Mouse (Mus musculus) bone marrow macrophage, adult 2 months (primary cell): ENCODE measurements around the gene Astn1. TPM values are rescaled to one million over a fixed set of nuclear protein-coding genes. Genes with fewer than 3 reads are reported as not detected.

ENCODE experiments used
- H3K27ac ChIP-seq: 2 replicates; pipeline ENCODE4 v1.5.1; 2012; ENCODE audit warnings: low read depth, low read length; ENCODE audit not compliant: insufficient read depth
- H3K4me1 ChIP-seq: 2 replicates; pipeline ENCODE4 v1.6.1; 2012; ENCODE audit warnings: low read length; ENCODE audit not compliant: control insufficient read depth, insufficient read depth
- H3K4me3 ChIP-seq: 2 replicates; pipeline ENCODE4 v1.5.1; 2012; ENCODE audit warnings: mild to moderate bottlenecking, low read length, moderate library complexity; ENCODE audit not compliant: insufficient read depth
- CTCF ChIP-seq: IDR thresholded peaks from 2 replicates; pipeline ENCODE4 v1.5.1; 2012; ENCODE audit warnings: low read depth, mild to moderate bottlenecking, low read length, moderate library complexity
- POLR2A ChIP-seq: IDR thresholded peaks from 2 replicates; pipeline ENCODE4 v1.6.1; 2012; ENCODE audit warnings: mild to moderate bottlenecking, low read depth, low read length, borderline replicate concordance
- polyA plus RNA-seq: library from polyadenylated mRNA; stranded (reverse); fragments of >200 nt; gene quantifications from 2 replicates; pipeline ENCODE4 v1.2.4, GENCODE M21; 2012; ENCODE audit not compliant: missing spikeins, insufficient read depth, insufficient read length

Gene Astn1
- not detected in 2 replicates for polyA plus RNA-seq

GRCm38 (mm10) chr1:158361964-158362291 is at the start of gene Astn1:
Gene Astn1, plus strand, starts transcription at chr1:158362273.
- Histone ChIP-seq H3K4me3 (no peak within 1 kb of the TSS), H3K4me1 (no peaks in the 10 kb centered on the region), H3K27ac (no peak within 1 kb of the TSS)
- TF ChIP-seq CTCF: no peak
- no peak for TF ChIP-seq POLR2A

- Histone ChIP-seq H3K27ac (no peak overlapping the region), H3K4me1 (no peaks in the 10 kb centered on the region), H3K4me3 (no peak overlapping the region)
- TF ChIP-seq POLR2A: no peak
- no peak for TF ChIP-seq CTCF
These were observed 38.7 kb upstream of the Astn1 start for GRCm38 (mm10) chr1:158323325-158323724.

GRCm38 (mm10) chr1:158328126-158328525 is 33.9 kb upstream of the Astn1 start:
- no peak overlapping the region for H3K4me3 ChIP-seq
- TF ChIP-seq CTCF (no peak), POLR2A (no peak)
- H3K27ac ChIP-seq: no peak overlapping the region
- no peaks in the 10 kb centered on the region for H3K4me1 ChIP-seq

GRCm38 (mm10) chr1:158328839-158329238 is 33.2 kb upstream of the Astn1 start:
- TF ChIP-seq CTCF (no peak), POLR2A (no peak)
- H3K4me3 ChIP-seq: no peak overlapping the region
- no peaks in the 10 kb centered on the region for H3K4me1 ChIP-seq
- no peak overlapping the region for H3K27ac ChIP-seq

GRCm38 (mm10) chr1:158343243-158343714 is 18.8 kb upstream of the Astn1 start:
- Histone ChIP-seq H3K4me3 (no peak overlapping the region), H3K4me1 (no peaks in the 10 kb centered on the region), H3K27ac (no peak overlapping the region)
- TF ChIP-seq POLR2A (no peak), CTCF (no peak)

GRCm38 (mm10) chr1:158353656-158354371 is 8.3 kb upstream of the Astn1 start:
- Histone ChIP-seq H3K4me1 (no peaks in the 10 kb centered on the region), H3K4me3 (no peak overlapping the region), H3K27ac (no peak overlapping the region)
- TF ChIP-seq POLR2A: no peak
- TF ChIP-seq CTCF: no peak

GRCm38 (mm10) chr1:158355177-158356050 is 6.7 kb upstream of the Astn1 start:
- Histone ChIP-seq H3K4me3 (no peak overlapping the region), H3K4me1 (no peaks in the 10 kb centered on the region), H3K27ac (no peak overlapping the region)
- TF ChIP-seq CTCF (no peak), POLR2A (no peak)

- Histone ChIP-seq H3K4me1 (no peaks in the 10 kb centered on the region), H3K27ac (no peak within 1 kb of the TSS), H3K4me3 (no peak within 1 kb of the TSS)
- TF ChIP-seq CTCF (no peak), POLR2A (no peak)
These were observed 6.0 kb upstream of the Astn1 start, which contains the start of gene Brinp2 for GRCm38 (mm10) chr1:158356051-158356461. Gene Brinp2, minus strand, starts transcription at chr1:158356326.

GRCm38 (mm10) chr1:158362292-158363101 is 424 bp downstream of the Astn1 start:
- Histone ChIP-seq H3K4me3 (no peak overlapping the region), H3K4me1 (no peaks in the 10 kb centered on the region), H3K27ac (no peak overlapping the region)
- TF ChIP-seq CTCF (no peak), POLR2A (no peak)
